Comparison of ENCODE assay signal across 8 mouse cellular contexts in genomic region chr11:60105593-60106542, GRCm38 (mm10). TPM values are rescaled to one million over a fixed set of nuclear protein-coding genes. Genes with fewer than 3 reads are reported as not detected.
DNase-seq lines count a peak whose midpoint lies in the region; ATAC-seq lines count a peak whose summit lies in the region.

No protein-coding gene starts in this region.

- H3K4me2 ChIP-seq in hindbrain, embryonic 12.5 days (replicated peaks): peak overlapping the region; percentile 87

- no peaks in the 10 kb centered on the region for H3K9me3 ChIP-seq in hindbrain, embryonic 12.5 days (replicated peaks)

- DNase-seq in Muller cell, postnatal 12 days (ENCODE audit: inconsistent ontology term): peak; percentile 78
- peak; percentile 65 for DNase-seq in cerebellum, adult 8-10 months
- peak; percentile 48 to 61 for DNase-seq in frontal cortex, postnatal 14 days (ENCODE audit: low spot score in 2 of 2)
- peak; percentile 36 for DNase-seq in left cerebral cortex, adult 11 months (ENCODE audit: low spot score)
- peak; percentile 71 for DNase-seq in lung, postnatal 25 days (ENCODE audit: low spot score)
- peak; percentile 67 for DNase-seq in ovary, postnatal 36 days (ENCODE audit: low spot score)
- DNase-seq in thymus, postnatal 10 days (ENCODE audit: low spot score in 2 of 2): peak; percentile 60 to 63

- peak overlapping the region; percentile 94 for H3K27ac ChIP-seq in hindbrain, embryonic 12.5 days

- peaks cover 46% of the 10 kb centered on the region for H3K4me1 ChIP-seq in hindbrain, embryonic 12.5 days

- ATAC-seq in hindbrain, embryonic 12.5 days (ENCODE audit: low FRiP score): peak; percentile 55

- peak overlapping the region; percentile 91 for H3K4me3 ChIP-seq in hindbrain, embryonic 12.5 days

- H3K27me3 ChIP-seq in hindbrain, embryonic 12.5 days: no peaks in the 10 kb centered on the region

- peak overlapping the region; percentile 97 for H3K9ac ChIP-seq in hindbrain, embryonic 12.5 days

- WGBS in hindbrain, embryonic 12.5 days: under 1% methylated on average over 87 of the region's 88 CpGs

- H3K36me3 ChIP-seq in hindbrain, embryonic 12.5 days: no peaks in the 10 kb centered on the region

RNA-seq across cellular contexts. Expression of gene Rai1, which starts 1.1 kb away (rescaled TPM):
- 40.2 and 43.0 TPM in 2 replicates for polyA plus RNA-seq in hindbrain, embryonic 12.5 days (2016; fragmentation: Nextera tagmentation; extraction: Ambion mirVana)

RNA-seq across cellular contexts. Expression of gene Pemt, which starts 59.6 kb away (rescaled TPM):
- 5.7 and 7.1 TPM in 2 replicates for polyA plus RNA-seq in hindbrain, embryonic 12.5 days (2016; fragmentation: Nextera tagmentation; extraction: Ambion mirVana)

Comparison
In these comparisons a context has a peak if more than half of its experiments do, and no peak if none do; other contexts are left out.
1. Peak in every context shown above with its lines: DNase-seq, ATAC-seq, H3K4me3 ChIP-seq and H3K27ac ChIP-seq.